Comparison of ENCODE assay signal across 37 mouse cellular contexts in genomic region chr16:95206445-95206844, GRCm38 (mm10). TPM values are rescaled to one million over a fixed set of nuclear protein-coding genes. Genes with fewer than 3 reads are reported as not detected.
"Had no signal": no experiment of that assay in that cellular context is flagged by ENCODE, and none has a peak within 500 bp of the region (broad histone marks: within the 10 kb centered on the region; RNA-seq: fewer than 3 reads in every experiment).

No protein-coding gene starts in this region.

- DNase-seq: heart, postnatal 10 days; heart, postnatal 14 days; heart, postnatal 36 days; heart, postnatal 4 days; kidney, adult 11 months; kidney, adult 18-20 months; kidney, adult 2 months; kidney, adult 8-10 months; kidney, adult 9 months; kidney, postnatal 10 days; kidney, postnatal 14 days; kidney, postnatal 25 days; kidney, postnatal 36 days; kidney, postnatal 4 days; layer of hippocampus, adult 9-11 months; layer of hippocampus, postnatal 36 days had no signal

- H3K36me3 ChIP-seq: heart, embryonic 10.5 days; heart, embryonic 12.5 days; heart, embryonic 13.5 days; heart, embryonic 15.5 days; hindbrain, embryonic 10.5 days; hindbrain, embryonic 12.5 days; hindbrain, embryonic 13.5 days; hindbrain, embryonic 15.5 days; intestine, embryonic 15.5 days; kidney, embryonic 15.5 days had no signal

- H3K4me2 ChIP-seq: heart, embryonic 11.5 days; heart, embryonic 12.5 days; heart, embryonic 13.5 days; heart, embryonic 15.5 days; hindbrain, embryonic 12.5 days; hindbrain, embryonic 13.5 days; hindbrain, embryonic 14.5 days; hindbrain, embryonic 15.5 days; intestine, embryonic 15.5 days; kidney, embryonic 15.5 days had no signal

- H3K27me3 ChIP-seq: heart, embryonic 12.5 days; heart, embryonic 13.5 days; heart, embryonic 15.5 days; hindbrain, embryonic 12.5 days; hindbrain, embryonic 13.5 days; hindbrain, embryonic 15.5 days; intestine, embryonic 15.5 days; kidney, embryonic 15.5 days had no signal

- H3K9me3 ChIP-seq: heart, embryonic 10.5 days; heart, embryonic 12.5 days; heart, embryonic 13.5 days; heart, embryonic 15.5 days; hindbrain, embryonic 10.5 days; hindbrain, embryonic 12.5 days; hindbrain, embryonic 13.5 days; hindbrain, embryonic 15.5 days; intestine, embryonic 15.5 days; kidney, embryonic 15.5 days had no signal

- H3K4me3 ChIP-seq: heart, embryonic 10.5 days; heart, embryonic 12.5 days; heart, embryonic 13.5 days; heart, embryonic 15.5 days; hindbrain, embryonic 10.5 days; hindbrain, embryonic 12.5 days; hindbrain, embryonic 13.5 days; hindbrain, embryonic 15.5 days; intestine, embryonic 15.5 days; kidney, embryonic 15.5 days; layer of hippocampus, adult 2 months; left cerebral cortex, adult 2 months had no signal

- H3K27ac ChIP-seq: heart, embryonic 10.5 days; heart, embryonic 13.5 days; heart, embryonic 15.5 days; hindbrain, embryonic 10.5 days; hindbrain, embryonic 12.5 days; hindbrain, embryonic 13.5 days; hindbrain, embryonic 14.5 days; hindbrain, embryonic 15.5 days; hindbrain, postnatal 0 days; intestine, embryonic 15.5 days; kidney, embryonic 15.5 days; kidney, postnatal 0 days; layer of hippocampus, adult 2 months; left cerebral cortex, adult 2 months had no signal

- H3K9ac ChIP-seq: heart, embryonic 12.5 days; heart, embryonic 13.5 days; heart, embryonic 15.5 days; hindbrain, embryonic 12.5 days; hindbrain, embryonic 13.5 days; hindbrain, embryonic 14.5 days; hindbrain, embryonic 15.5 days; intestine, embryonic 15.5 days; kidney, embryonic 15.5 days had no signal

- ATAC-seq: hindbrain, embryonic 16.5 days; hindbrain, postnatal 0 days; inflammation-experienced regulatory T-cells, adult 6 months; intestine, embryonic 15.5 days; intestine, embryonic 16.5 days; intestine, postnatal 0 days had no signal

- H3K4me1 ChIP-seq: heart, embryonic 10.5 days; heart, embryonic 12.5 days; heart, embryonic 15.5 days; hindbrain, embryonic 10.5 days; hindbrain, embryonic 12.5 days; hindbrain, embryonic 13.5 days; hindbrain, embryonic 15.5 days; intestine, embryonic 15.5 days; kidney, embryonic 15.5 days had no signal

RNA-seq across cellular contexts. Expression of gene Kcnj15, which starts 50.9 kb away (rescaled TPM):
- total RNA-seq: hematopoietic stem cell, adult 5-6 weeks; layer of hippocampus, postnatal 36 days; left cerebral cortex, adult 2 months had no signal
